Mouse (Mus musculus) testis, adult 2 months (tissue): Measurements from ENCODE around the gene Rb1.

Source experiments
- CTCF ChIP-seq: fragments of 200-500 bp; IDR thresholded peaks from 2 replicates; pipeline ENCODE4 v1.5.1; 2012; ENCODE audit warnings: low read depth, mild to moderate bottlenecking, inconsistent platforms, low read length, moderate library complexity; ENCODE audit not compliant: control insufficient read depth, insufficient read depth, insufficient replicate concordance
- POLR2A ChIP-seq: fragments of 200-500 bp; IDR thresholded peaks from 2 replicates; pipeline ENCODE4 v1.6.1; 2012; ENCODE audit warnings: low read depth, mild to moderate bottlenecking, inconsistent platforms, low read length, moderate library complexity; ENCODE audit not compliant: control insufficient read depth

- TF ChIP-seq CTCF = no peak
- TF ChIP-seq POLR2A = no peak
Measured at GRCm38 (mm10) chr14:73226849-73227248, 98.8 kb downstream of the Rb1 start.
